Mouse (Mus musculus): Measurements from ENCODE around the gene Nub1. TPM values are rescaled to one million over a fixed set of nuclear protein-coding genes. Genes with fewer than 3 reads are reported as not detected.

Gene Nub1
- total RNA-seq, 1 experiment from 2014 or later: 49.0 TPM

DNA sequence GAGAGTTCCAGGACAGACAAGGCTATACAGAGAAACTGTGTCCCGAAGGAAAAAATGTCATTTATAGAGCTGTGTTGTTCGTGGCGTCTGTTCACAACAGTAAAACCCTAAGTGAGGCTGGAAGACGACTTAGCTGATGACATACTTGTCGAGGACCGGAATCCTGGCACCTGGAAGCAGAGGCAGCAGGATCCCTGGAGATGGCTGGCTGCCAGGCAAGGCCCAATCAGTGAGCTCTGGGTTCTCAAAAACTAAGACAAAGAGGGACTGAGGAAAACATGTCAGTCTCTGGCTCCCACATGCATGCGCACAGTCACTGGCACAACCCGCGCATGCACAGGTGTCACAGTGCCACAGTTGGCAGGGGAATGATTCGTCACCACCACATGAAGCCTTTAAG lies 52.3 kb downstream of the Nub1 start:
- ATAC-seq (replicated peaks; ENCODE audit: low read depth, poor library complexity, severe bottlenecking): no peak

- ATAC-seq (replicated peaks; ENCODE audit: low read depth, poor library complexity, severe bottlenecking): no peak
Measured at GRCm38 (mm10) chr5:24738517-24738916, 53.2 kb downstream of the Nub1 start.

GRCm38 (mm10) chr5:24739141-24739753 lies 53.9 kb downstream of the Nub1 start:
- peak; percentile 97 for ATAC-seq (replicated peaks; ENCODE audit: low read depth, poor library complexity, severe bottlenecking)

DNA sequence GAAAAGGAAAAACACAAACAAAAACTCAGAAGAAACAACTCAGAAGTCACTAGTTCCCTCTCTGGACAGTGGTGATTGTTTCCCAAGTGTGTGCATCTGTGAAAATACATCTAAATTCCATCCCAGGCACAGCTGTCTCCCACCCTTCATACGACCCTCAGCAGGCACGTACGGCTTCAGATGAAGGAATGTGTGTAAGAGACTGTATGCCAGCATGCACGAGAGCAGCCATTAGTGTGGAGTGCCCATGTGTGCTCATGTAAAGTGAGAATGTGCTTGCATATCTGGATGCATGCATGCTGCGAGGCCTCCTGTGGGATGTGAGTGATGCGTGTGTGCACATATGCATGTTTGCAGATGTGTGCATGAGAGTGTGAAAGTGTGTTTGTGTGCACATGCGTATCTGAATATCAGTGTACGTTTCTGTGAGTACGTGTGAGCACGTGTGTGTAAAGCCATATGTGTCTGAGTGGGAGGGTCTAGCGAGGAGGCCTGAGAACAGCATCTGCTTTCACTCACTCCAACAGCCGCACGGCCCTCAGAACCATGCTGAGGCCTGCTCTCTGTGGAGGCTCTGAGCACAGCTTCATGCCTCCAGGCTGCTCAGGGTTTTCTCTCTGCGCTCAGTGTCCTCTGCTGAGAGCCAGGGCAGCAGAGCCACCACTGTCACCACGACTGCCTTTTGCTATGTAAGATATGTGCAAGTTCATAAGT lies 56.0 kb downstream of the Nub1 start:
- no peak for ATAC-seq (replicated peaks; ENCODE audit: low read depth, poor library complexity, severe bottlenecking)

GRCm38 (mm10) chr5:24743956-24744355 lies 58.6 kb downstream of the Nub1 start:
- ATAC-seq (replicated peaks; ENCODE audit: low read depth, poor library complexity, severe bottlenecking): no peak

- no peak for ATAC-seq (replicated peaks; ENCODE audit: low read depth, poor library complexity, severe bottlenecking)
Measured at GRCm38 (mm10) chr5:24747533-24747932, 62.2 kb downstream of the Nub1 start.

DNA sequence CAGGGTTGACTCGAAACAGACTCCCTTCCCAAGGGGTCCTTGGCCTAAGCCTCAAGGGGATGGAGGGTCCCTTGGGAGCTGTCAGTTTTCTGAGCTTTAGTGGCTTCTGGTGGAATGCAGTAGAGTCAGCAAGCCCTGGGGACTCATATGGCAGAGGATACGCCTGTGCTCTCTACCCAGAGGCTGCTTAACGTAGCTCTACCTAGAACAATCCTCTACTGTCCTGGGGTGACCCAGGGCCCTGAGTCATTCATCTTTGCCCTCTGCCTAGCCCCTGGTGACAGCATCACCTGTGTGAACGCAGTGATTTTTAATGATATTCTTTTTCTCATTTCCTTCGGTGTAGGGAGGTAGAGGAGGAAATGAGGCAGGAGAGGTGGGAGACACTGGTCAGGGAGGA lies 64.4 kb downstream of the Nub1 start:
- ATAC-seq (replicated peaks; ENCODE audit: low read depth, poor library complexity, severe bottlenecking): no peak

- peak; percentile 78 for ATAC-seq (replicated peaks; ENCODE audit: low read depth, poor library complexity, severe bottlenecking)
Measured at GRCm38 (mm10) chr5:24750321-24751304, 65.3 kb downstream of the Nub1 start.

GRCm38 (mm10) chr5:24751305-24752174 lies 66.2 kb downstream of the Nub1 start:
- ATAC-seq (replicated peaks; ENCODE audit: low read depth, poor library complexity, severe bottlenecking): peak; percentile 57

- peak; percentile 39 for ATAC-seq (replicated peaks; ENCODE audit: low read depth, poor library complexity, severe bottlenecking)
Measured at GRCm38 (mm10) chr5:24752175-24752498, 66.8 kb downstream of the Nub1 start.

DNA sequence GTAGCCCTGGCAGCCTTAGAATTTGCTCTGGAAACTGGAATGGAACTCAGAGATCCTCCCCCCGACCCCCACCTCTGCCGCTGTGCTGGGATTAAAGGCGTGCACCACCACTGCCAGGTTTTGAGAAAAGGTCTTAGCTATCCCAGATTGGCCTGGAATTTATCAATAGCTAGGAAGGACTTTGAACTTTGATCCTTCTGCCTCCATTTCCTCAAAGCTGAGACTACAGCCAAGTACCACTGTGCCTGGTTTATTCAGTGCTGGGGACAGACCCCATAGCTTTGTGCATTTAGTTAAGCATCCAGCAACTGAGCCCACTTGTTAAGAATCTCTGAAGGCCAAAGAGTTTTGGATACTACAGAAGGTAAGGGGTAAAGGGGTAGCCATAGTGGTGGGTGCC lies 71.6 kb downstream of the Nub1 start:
- ATAC-seq (replicated peaks; ENCODE audit: low read depth, poor library complexity, severe bottlenecking): no peak

DNA sequence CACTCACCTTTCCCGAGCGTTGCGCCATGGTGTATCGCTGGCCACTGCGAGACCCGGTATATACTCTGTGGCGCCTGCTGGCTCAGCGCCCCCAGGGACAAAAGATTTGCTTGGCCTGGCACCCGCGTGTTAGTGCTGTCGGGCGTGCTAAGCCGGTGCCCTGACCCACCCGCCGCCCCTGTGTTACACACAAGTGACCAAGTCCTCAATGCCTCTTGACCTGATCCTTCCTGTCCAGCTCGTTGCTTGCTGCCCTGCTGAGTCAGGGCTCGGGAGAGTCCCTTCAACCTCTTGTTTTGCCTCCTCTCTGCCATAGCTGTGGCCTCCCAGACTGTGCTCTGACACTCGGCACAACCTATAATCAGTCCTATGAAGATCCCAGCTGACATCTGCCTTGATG lies 72.5 kb downstream of the Nub1 start, which contains the start of gene Crygn:
Gene Crygn (minus strand): TSS at position 193 of the 400 bp plus-strand sequence.
- no peak for ATAC-seq (replicated peaks; ENCODE audit: low read depth, poor library complexity, severe bottlenecking)

Other genes starting within 250 kb of the Nub1 start
- gene Fastk, start 240.2 kb upstream of the Nub1 start, total RNA-seq (2017): 19.0 and 30.9 TPM in 2 replicates
- gene Tmub1, start 237.7 kb upstream of the Nub1 start, total RNA-seq (2017): 9.1 and 9.5 TPM in 2 replicates
- 23.6 and 35.8 TPM in 2 replicates for gene Agap3, start 233.4 kb upstream of the Nub1 start, total RNA-seq (2017)
- gene Gbx1, start 158.3 kb upstream of the Nub1 start, total RNA-seq (2017): not detected in 2 replicates
- 0.69 TPM in 1 of 2 replicates, not detected in the other for gene Asb10, start 144.6 kb upstream of the Nub1 start, total RNA-seq (2017)
- not detected in 2 replicates for gene 4931409K22Rik, start 128.7 kb upstream of the Nub1 start, total RNA-seq (2017)
- gene Abcf2, start 108.1 kb upstream of the Nub1 start, total RNA-seq (2017): 107 and 119 TPM in 2 replicates
- 12.3 and 13.3 TPM in 2 replicates for gene Chpf2, start 98.8 kb upstream of the Nub1 start, total RNA-seq (2017)
- 0.09 TPM in 1 of 2 replicates, not detected in the other for gene Smarcd3, start 61.1 kb upstream of the Nub1 start, total RNA-seq (2017)
- 0.64 and 1.8 TPM in 2 replicates for gene Wdr86, start 45.2 kb downstream of the Nub1 start, total RNA-seq (2017)
- 12.2 TPM in 1 of 2 replicates, not detected in the other for gene Crygn, start 72.5 kb downstream of the Nub1 start, total RNA-seq (2017)
- 41.4 and 52.9 TPM in 2 replicates for gene Rheb, start 157.1 kb downstream of the Nub1 start, total RNA-seq (2017)

Data from common myeloid progenitor, adult 5-6 weeks (primary cell).